Mouse (Mus musculus) erythroblast, embryonic 14.5 days (primary cell): Measurements from ENCODE around the gene Stc2.

Experiments used
- GATA1 ChIP-seq: IDR thresholded peaks from 2 replicates; pipeline ENCODE4 v1.6.1; 2012; ENCODE audit warnings: low read length, inconsistent platforms, mixed read lengths
- TAL1 ChIP-seq: IDR thresholded peaks from 3 replicates; pipeline ENCODE4 v1.6.1; 2012; ENCODE audit warnings: low read length, inconsistent platforms, mixed read lengths

- no peak for TF ChIP-seq GATA1
- TF ChIP-seq TAL1 = no peak
Observed at GRCm38 (mm10) chr11:31368252-31368964, 1.5 kb downstream of the Stc2 start.
